Mouse (Mus musculus): Measurements from ENCODE around the gene Zfp383. TPM values are rescaled to one million over a fixed set of nuclear protein-coding genes. Genes with fewer than 3 reads are reported as not detected.

The Zfp383 gene
- polyA plus RNA-seq, 1 experiment from 2014 or later, result 7.8 TPM

DNA sequence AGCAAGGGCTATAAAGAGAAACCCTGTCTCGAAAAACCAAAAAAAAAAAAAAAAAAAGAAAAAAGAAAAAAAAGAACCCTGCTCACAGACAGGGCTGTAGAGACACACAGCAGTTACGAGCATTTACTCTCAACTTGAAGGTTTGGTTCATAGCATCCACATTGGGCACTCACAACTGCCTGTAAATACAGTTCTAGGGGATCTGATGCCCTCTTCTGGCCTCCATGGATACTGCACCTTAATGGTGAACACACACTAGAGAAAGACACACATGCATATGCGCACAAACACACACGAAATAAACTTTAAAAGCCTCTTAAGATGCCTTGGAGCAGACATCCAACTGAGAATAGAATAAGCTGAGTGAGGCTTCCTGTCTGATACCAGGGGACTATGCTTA, 9.7 kb upstream of the Zfp383 start:
- H3K27ac ChIP-seq, result no peak overlapping the region
- H3K9ac ChIP-seq, result no peak overlapping the region
- peaks cover 32% of the 10 kb centered on the region for H3K9me3 ChIP-seq (ENCODE audit: control insufficient read depth, low read length)
- no peak overlapping the region for H3K4me3 ChIP-seq (replicated peaks; ENCODE audit: low read length)
- no peaks in the 10 kb centered on the region for H3K4me1 ChIP-seq (replicated peaks; ENCODE audit: control insufficient read depth, insufficient read depth, low read length)
- ATAC-seq (ENCODE audit: low FRiP score) (no peak), DNase-seq (ENCODE audit: low spot score) (no peak)
- WGBS, result 98% methylated on average over 4 of the region's 4 CpGs
- no peak overlapping the region for H3K4me2 ChIP-seq (replicated peaks)
- H3K27me3 ChIP-seq (ENCODE audit: control insufficient read depth, insufficient read depth, low read length), result no peaks in the 10 kb centered on the region
- H3K36me3 ChIP-seq (replicated peaks; ENCODE audit: control insufficient read depth, insufficient read depth), result peaks cover 97% of the 10 kb centered on the region

DNA sequence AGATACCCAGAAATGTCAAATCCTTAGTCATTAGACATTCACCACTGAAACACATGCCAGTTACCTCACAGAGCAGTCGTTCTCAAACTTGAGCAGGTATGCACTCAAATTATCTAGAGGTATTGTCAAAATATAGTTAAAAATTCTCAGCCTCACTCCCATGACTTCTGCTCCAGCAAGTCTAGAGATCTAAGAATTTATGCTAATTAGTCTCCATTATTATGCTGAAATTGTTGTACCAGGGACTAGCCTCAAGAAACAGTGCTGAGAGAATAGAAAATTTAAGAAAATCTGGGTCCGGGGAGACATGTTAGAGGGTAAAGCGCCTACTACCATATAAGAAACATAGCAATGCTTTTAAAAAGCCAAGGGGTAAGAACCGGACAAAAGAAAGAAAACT, 3.9 kb upstream of the Zfp383 start:
- no peak overlapping the region for H3K27ac ChIP-seq
- H3K36me3 ChIP-seq (replicated peaks; ENCODE audit: control insufficient read depth, insufficient read depth), result peaks cover 45% of the 10 kb centered on the region
- no peak for ATAC-seq (ENCODE audit: low FRiP score)
- WGBS, result 95% methylated on average over 4 of the region's 4 CpGs
- 0 out of 2 replicates have a peak, but pooled peaks cover 2% of the 10 kb centered on the region for H3K9me3 ChIP-seq (ENCODE audit: control insufficient read depth, low read length)
- H3K4me2 ChIP-seq (replicated peaks), result no peak overlapping the region
- no peaks in the 10 kb centered on the region for H3K27me3 ChIP-seq (ENCODE audit: control insufficient read depth, insufficient read depth, low read length)
- DNase-seq (ENCODE audit: low spot score), result no peak
- no peak overlapping the region for H3K4me3 ChIP-seq (replicated peaks; ENCODE audit: low read length)
- peaks cover 6% of the 10 kb centered on the region for H3K4me1 ChIP-seq (replicated peaks; ENCODE audit: control insufficient read depth, insufficient read depth, low read length)
- H3K9ac ChIP-seq, result no peak overlapping the region

DNA sequence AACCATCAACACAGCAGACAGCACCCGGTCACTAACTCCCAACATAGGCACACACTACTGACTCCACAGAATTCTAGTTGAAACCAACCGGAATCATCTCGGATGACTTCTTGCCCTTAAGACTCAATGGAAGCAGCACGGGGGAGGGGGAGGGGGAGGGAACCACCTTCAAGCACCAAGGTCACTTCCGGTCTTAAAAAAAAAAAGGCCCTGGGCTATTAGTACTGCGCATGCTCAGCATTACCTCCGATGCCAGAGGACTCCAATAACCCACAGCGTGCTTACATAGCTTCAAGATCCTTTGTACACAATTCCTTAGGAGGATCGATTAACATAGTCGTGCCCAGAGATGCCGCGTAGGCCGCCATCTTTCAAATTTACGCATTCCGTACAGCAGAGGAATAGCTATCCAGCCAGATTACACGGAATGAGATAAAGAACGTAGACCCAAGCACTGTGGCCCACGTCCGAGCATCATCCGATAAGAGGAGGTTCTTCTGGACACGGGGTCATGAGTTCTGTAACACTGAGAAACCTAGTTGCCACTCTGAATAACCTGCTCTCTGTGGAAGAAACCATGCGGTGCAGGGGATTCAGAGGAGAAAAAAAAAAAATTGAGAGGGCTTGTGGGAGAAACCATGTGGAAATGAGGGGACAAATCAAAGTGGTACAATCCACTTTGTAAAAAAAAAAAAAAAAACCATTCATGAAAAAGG, 1.9 kb upstream of the Zfp383 start, which contains the start of gene Zfp27:
Gene Zfp27 (minus strand): TSS at position 607 of the 716 bp plus-strand sequence.
- peaks cover 21% of the 10 kb centered on the region for H3K4me1 ChIP-seq (replicated peaks; ENCODE audit: control insufficient read depth, insufficient read depth, low read length)
- under 1% methylated on average over 22 of the region's 22 CpGs for WGBS
- H3K9me3 ChIP-seq (ENCODE audit: control insufficient read depth, low read length), result no peaks in the 10 kb centered on the region
- peak within 1 kb of the TSS; percentile 61 for H3K9ac ChIP-seq
- ATAC-seq (ENCODE audit: low FRiP score) (peak; percentile 91), DNase-seq (ENCODE audit: low spot score) (peak; percentile 96)
- H3K27ac ChIP-seq, result peak within 1 kb of the TSS; percentile 94
- H3K4me3 ChIP-seq (replicated peaks; ENCODE audit: low read length), result peak within 1 kb of the TSS; percentile 43
- H3K27me3 ChIP-seq (ENCODE audit: control insufficient read depth, insufficient read depth, low read length), result no peaks in the 10 kb centered on the region
- peaks cover 29% of the 10 kb centered on the region for H3K36me3 ChIP-seq (replicated peaks; ENCODE audit: control insufficient read depth, insufficient read depth)
- peak within 1 kb of the TSS; percentile 55 for H3K4me2 ChIP-seq (replicated peaks)

DNA sequence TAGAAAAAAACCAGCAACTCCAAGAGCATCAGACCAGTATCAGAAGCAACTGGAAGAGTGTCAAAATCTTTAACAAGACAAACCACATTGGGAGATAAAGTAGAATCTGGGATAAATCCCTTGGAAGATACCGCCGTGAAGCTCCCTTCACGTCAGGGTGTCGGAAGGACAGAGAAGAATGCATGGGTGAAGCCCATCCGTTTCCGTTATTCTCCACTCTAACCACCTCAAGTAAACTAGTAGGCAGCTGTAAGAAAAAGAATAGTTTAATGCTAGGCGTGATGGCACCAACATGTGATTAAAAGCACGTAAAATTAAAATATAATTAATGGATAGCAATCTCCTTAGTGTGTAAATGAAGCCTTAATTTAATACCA, 1.4 kb upstream of the Zfp383 start:
- Histone ChIP-seq H3K36me3 (replicated peaks; ENCODE audit: control insufficient read depth, insufficient read depth) (peaks cover 27% of the 10 kb centered on the region), H3K27me3 (ENCODE audit: control insufficient read depth, insufficient read depth, low read length) (no peaks in the 10 kb centered on the region), H3K4me2 (replicated peaks) (peak overlapping the region; percentile 55), H3K9ac (peak overlapping the region; percentile 61), H3K4me1 (replicated peaks; ENCODE audit: control insufficient read depth, insufficient read depth, low read length) (peaks cover 21% of the 10 kb centered on the region), H3K4me3 (replicated peaks; ENCODE audit: low read length) (peak overlapping the region; percentile 43), H3K27ac (peak overlapping the region; percentile 94), H3K9me3 (ENCODE audit: control insufficient read depth, low read length) (no peaks in the 10 kb centered on the region)
- ATAC-seq (ENCODE audit: low FRiP score), result no peak
- DNase-seq (ENCODE audit: low spot score), result no peak
- WGBS, result 12% methylated on average over 8 of the region's 8 CpGs

DNA sequence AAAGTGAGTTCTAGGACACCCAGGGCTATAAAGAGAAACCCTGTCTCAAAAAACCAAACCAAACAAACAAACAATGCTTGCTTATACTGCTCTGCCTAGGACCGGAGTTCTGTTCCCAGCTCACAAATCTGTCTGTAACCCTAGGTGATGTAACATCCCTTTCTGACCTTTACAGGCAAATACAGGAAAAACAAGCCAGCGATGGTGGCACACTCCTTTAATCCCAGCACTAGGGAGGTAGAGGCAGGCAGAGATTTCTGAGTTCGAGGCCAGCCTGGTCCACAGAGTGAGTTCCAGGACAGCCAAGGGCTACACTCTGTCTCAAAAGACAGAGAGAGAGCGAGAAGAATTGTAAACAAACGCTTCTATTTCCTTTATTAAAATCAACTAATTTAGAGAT, 817 bp upstream of the Zfp383 start:
- Histone ChIP-seq H3K9ac (peak overlapping the region; percentile 61; the same call in 1 of the 2 replicates), H3K4me1 (replicated peaks; ENCODE audit: control insufficient read depth, insufficient read depth, low read length) (peaks cover 21% of the 10 kb centered on the region), H3K36me3 (replicated peaks; ENCODE audit: control insufficient read depth, insufficient read depth) (peaks cover 29% of the 10 kb centered on the region), H3K4me3 (replicated peaks; ENCODE audit: low read length) (no peak overlapping the region), H3K4me2 (replicated peaks) (peak overlapping the region; percentile 55), H3K27me3 (ENCODE audit: control insufficient read depth, insufficient read depth, low read length) (no peaks in the 10 kb centered on the region), H3K9me3 (ENCODE audit: control insufficient read depth, low read length) (no peaks in the 10 kb centered on the region), H3K27ac (peak overlapping the region; percentile 94)
- ATAC-seq (ENCODE audit: low FRiP score) (no peak), DNase-seq (ENCODE audit: low spot score) (no peak)
- WGBS, result 90% methylated on average over 5 of the region's 5 CpGs

DNA sequence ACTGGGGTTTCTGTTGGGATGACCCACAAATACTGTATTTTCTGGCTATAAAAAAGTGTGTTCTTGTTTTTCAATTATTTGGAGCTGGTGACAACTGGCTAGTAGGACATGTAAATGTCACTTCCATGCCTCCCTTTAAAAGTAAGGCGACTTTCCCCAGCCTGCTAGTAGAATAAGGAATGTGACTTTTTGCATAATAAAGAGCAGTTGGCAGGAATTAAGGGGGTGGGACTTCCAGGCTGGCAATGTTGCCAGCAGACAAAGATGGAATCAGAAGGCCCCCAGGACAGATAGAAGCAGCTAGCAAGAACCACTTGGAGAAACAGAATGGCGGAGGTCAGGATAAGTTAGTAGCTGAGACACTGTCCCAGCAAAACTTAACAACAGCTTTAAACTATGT, 2.2 kb downstream of the Zfp383 start:
- Histone ChIP-seq H3K9me3 (ENCODE audit: control insufficient read depth, low read length) (no peaks in the 10 kb centered on the region), H3K4me1 (replicated peaks; ENCODE audit: control insufficient read depth, insufficient read depth, low read length) (peaks cover 20% of the 10 kb centered on the region), H3K27ac (no peak overlapping the region), H3K4me2 (replicated peaks) (peak overlapping the region; percentile 72), H3K27me3 (ENCODE audit: control insufficient read depth, insufficient read depth, low read length) (no peaks in the 10 kb centered on the region), H3K9ac (no peak overlapping the region), H3K4me3 (replicated peaks; ENCODE audit: low read length) (no peak overlapping the region), H3K36me3 (replicated peaks; ENCODE audit: control insufficient read depth, insufficient read depth) (peaks cover 42% of the 10 kb centered on the region)
- no peak for DNase-seq (ENCODE audit: low spot score)
- no peak for ATAC-seq (ENCODE audit: low FRiP score)
- WGBS, result 50% methylated on average over 2 of the region's 2 CpGs

DNA sequence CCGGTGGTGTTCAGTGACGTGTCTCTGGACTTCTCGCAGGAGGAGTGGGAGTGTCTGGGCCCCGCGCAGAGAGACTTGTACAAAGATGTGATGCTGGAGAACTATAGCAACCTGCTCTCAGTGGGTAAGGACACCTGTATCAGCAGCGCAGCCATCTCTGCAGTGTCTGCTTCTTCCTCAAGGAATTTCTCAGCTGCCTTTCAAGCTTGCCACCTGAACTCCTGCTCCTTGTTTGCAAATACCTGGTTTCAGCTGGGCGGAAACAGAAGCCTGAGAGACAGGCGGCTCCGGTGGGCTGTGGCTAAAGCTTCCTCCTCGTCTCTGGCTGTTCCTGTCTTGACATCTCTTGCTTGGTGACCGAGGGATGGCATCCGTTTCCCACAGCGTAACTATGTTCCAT, 4.1 kb downstream of the Zfp383 start:
- no peak for DNase-seq (ENCODE audit: low spot score)
- H3K4me1 ChIP-seq (replicated peaks; ENCODE audit: control insufficient read depth, insufficient read depth, low read length), result peaks cover 17% of the 10 kb centered on the region
- no peak for ATAC-seq (ENCODE audit: low FRiP score)
- H3K27me3 ChIP-seq (ENCODE audit: control insufficient read depth, insufficient read depth, low read length), result no peaks in the 10 kb centered on the region
- no peak overlapping the region for H3K4me3 ChIP-seq (replicated peaks; ENCODE audit: low read length)
- H3K9me3 ChIP-seq (ENCODE audit: control insufficient read depth, low read length), result no peaks in the 10 kb centered on the region
- H3K4me2 ChIP-seq (replicated peaks), result no peak overlapping the region
- no peak overlapping the region for H3K9ac ChIP-seq
- H3K27ac ChIP-seq, result no peak overlapping the region
- peaks cover 56% of the 10 kb centered on the region for H3K36me3 ChIP-seq (replicated peaks; ENCODE audit: control insufficient read depth, insufficient read depth)
- 95% methylated on average over 13 of the region's 13 CpGs for WGBS

DNA sequence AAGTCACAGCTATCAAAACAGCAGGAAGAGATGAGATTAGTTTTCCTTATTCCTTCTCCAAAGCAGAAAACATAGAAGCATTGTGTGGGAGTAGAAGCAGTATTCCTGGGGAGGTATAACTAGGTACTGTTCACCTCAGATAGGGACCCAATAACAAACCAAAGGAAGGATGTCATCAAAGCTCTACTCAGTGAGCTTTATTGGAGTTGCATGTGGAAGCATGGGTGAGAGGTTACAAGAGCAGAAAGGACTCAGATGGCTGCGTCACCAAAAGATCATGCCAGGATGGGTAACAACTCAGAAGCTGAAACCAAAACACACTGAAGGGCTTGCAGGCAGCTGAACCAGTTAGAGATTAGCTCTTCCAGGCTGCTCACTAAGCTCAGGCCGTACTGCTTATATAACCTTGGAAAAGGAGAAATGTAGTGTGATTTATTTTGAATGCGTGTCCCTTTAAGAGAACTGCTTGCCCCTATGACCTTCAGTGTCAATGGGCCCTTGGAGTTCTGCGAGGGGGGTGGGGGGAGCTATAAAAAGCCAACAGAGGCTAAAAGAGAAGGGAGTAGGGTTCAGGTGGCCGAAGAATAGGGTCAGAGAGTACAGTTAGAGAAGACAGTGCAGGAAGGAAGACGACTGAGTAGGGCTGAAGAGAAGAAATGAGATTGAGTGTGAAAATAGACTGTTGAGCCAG, 9.5 kb downstream of the Zfp383 start:
- Histone ChIP-seq H3K4me3 (replicated peaks; ENCODE audit: low read length) (no peak overlapping the region), H3K9me3 (ENCODE audit: control insufficient read depth, low read length) (no peaks in the 10 kb centered on the region), H3K27ac (no peak overlapping the region), H3K9ac (no peak overlapping the region), H3K4me2 (replicated peaks) (no peak overlapping the region), H3K36me3 (replicated peaks; ENCODE audit: control insufficient read depth, insufficient read depth) (peaks cover 44% of the 10 kb centered on the region), H3K4me1 (replicated peaks; ENCODE audit: control insufficient read depth, insufficient read depth, low read length) (no peaks in the 10 kb centered on the region), H3K27me3 (ENCODE audit: control insufficient read depth, insufficient read depth, low read length) (no peaks in the 10 kb centered on the region)
- DNase-seq (ENCODE audit: low spot score), result no peak
- no peak for ATAC-seq (ENCODE audit: low FRiP score)
- whole genome bisulfite sequencing, result 63% methylated on average over 6 of the region's 6 CpGs

DNA sequence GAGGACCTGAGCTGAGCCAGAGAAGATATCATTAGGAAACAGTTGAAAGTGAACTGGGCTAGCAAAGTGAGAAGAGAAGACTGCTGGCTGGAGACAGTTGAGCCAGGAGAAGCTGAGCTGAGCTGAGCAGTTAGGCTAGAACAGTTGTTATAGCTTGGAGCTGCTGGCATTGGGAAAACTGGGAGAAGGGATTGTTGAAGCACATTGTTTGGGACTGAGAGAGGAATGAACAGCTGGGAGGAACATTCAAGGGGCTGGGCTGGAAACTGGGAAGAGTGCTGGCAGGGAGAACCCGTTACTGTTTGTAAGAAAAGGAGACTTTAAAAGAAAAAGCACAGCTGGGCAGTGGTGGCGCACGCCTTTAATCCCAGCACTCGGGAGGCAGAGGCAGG, 10.0 kb downstream of the Zfp383 start:
- Histone ChIP-seq H3K4me1 (replicated peaks; ENCODE audit: control insufficient read depth, insufficient read depth, low read length) (no peaks in the 10 kb centered on the region), H3K27ac (no peak overlapping the region), H3K27me3 (ENCODE audit: control insufficient read depth, insufficient read depth, low read length) (no peaks in the 10 kb centered on the region), H3K36me3 (replicated peaks; ENCODE audit: control insufficient read depth, insufficient read depth) (peaks cover 40% of the 10 kb centered on the region), H3K4me2 (replicated peaks) (no peak overlapping the region), H3K9me3 (ENCODE audit: control insufficient read depth, low read length) (no peaks in the 10 kb centered on the region), H3K4me3 (replicated peaks; ENCODE audit: low read length) (no peak overlapping the region), H3K9ac (no peak overlapping the region)
- no peak for ATAC-seq (ENCODE audit: low FRiP score)
- 90% methylated on average over 4 of the region's 4 CpGs for WGBS
- no peak for DNase-seq (ENCODE audit: low spot score)
